Mouse (Mus musculus) right cerebral cortex, postnatal 25 days (tissue): ENCODE results near the gene Cort.
"Not testable (repeated sequence)": the region's sequence is repeated elsewhere in the genome, so short reads cannot be mapped to it uniquely, and the experiment has no call there.

Experiments
- DNase-seq: peaks from one replicate; pipeline ENCODE4 v3.0.0; 2022

The Cort gene

DNA sequence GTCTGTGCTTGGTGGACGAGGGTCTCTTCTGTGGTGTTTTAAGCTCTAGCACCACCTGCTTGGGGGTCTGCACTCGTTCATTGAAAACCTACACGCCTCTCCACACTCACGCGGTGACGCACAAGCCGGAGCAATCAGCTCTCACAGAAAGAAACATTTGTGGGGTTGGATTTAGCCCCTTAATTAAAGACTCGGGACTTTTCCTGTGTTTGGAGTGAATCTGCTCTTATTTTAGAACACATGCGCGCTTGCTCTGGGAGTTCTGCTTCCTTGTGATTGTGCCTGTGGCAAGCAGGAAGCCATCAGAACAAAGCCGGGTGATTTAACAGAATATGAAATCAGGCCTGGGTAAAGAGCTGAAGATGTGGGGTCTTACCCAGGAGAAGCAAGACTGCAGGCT lies at the start of gene Cort:
Cort (minus strand) TSS at position 101 of the 400 bp plus-strand sequence.
- DNase-seq, result no peak

DNA sequence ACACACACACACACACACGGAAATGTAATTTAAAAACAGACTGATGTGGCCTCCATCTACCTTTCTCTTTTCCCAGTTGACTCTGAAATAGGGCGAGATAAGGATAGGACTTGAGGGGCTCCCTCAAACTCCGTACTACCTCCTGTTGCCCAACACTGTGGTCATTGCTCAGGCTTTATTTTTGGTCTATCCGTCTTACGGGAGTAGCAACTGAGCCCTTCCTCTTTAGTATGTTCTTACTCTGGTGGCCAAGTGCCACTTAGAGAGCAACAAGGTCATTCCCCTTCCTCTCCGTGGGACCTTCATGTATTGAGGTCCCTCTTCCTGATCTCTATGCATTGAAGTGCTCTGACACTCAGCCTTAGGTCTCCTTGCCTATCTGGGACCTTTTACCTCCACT lies 47.1 kb upstream of the Cort start:
- DNase-seq, result no peak

DNA sequence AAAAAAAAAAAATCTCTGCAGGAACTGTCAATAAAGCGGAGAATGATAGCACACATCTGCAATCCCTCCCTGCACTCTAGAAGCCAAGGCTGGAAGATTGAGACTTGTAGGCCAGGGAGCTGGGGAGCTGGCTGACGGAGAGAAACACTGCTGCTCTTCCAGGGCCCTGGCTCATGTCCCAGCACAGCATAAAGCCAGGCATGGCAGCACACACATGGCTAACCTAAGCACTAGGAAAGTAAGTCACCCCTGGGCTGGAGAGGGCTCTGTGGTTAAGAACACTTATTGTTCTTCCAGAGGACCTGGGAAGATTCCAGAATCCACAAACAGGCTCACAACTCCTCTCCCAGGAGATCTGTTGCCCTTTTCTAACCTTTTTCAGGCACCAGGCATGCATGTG lies 46.1 kb upstream of the Cort start:
- DNase-seq, result no peak

DNA sequence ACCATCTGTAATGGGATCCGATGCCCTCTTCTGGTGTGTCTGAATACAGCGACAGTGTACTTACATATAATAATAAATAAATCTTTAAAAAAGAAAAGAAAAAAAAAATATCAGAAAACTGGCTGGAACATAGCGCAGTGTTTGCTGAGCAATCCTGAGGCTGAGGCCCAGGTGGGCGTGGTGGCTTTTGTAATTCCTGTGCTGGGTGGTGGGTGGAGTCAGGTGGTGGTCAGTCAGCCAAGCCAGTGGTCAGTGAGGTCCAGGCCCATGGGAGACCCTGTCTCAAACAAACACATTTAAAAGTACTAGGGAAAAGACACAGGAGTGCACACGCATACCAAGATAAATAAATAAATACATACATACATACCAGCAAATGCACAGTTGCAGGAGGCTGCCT lies 45.5 kb upstream of the Cort start:
- no peak for DNase-seq

DNA sequence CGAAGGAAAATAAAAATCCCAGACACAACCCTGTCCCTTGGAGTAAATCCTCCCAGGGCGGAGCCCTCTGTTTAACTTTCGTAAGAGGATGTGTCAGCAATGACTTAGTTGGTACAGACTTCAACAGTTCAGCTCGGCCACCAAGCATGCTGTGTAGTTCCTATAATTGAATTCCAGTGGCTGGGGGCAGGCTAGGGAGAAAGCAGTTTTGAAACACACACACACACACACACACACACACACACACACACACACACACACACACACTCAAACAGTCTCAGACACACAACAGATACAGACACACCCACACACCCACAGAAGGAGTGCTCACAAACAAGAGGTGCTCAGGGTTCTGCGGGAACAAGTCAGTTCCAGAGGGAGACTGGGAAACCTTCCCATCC lies 45.0 kb upstream of the Cort start:
- no peak for DNase-seq

DNA sequence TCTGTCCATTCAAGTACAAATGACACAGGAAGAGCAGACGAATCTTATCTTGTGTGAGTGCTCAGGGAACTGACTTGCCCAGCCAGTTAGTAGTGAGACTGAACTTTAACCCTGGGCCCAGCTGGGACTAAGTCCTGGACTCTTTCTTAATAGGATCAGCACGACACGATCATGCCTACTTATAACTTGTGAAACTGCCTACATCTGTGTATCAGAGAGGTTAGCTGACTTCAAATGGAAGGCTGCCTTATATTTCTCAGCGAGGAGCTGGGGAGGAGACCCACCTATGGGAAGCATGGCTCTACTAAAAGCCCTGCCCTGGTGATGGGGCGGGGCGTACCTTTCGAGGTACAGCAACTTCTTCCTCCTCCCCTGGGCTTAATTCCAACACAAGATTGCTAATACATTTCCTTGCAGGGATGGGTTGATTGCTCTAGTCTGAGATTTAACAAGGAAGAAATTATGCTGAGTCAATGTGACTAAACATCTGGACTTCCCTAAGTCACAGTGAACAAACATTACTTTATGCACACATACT lies 43.9 kb upstream of the Cort start:
- no peak for DNase-seq

DNA sequence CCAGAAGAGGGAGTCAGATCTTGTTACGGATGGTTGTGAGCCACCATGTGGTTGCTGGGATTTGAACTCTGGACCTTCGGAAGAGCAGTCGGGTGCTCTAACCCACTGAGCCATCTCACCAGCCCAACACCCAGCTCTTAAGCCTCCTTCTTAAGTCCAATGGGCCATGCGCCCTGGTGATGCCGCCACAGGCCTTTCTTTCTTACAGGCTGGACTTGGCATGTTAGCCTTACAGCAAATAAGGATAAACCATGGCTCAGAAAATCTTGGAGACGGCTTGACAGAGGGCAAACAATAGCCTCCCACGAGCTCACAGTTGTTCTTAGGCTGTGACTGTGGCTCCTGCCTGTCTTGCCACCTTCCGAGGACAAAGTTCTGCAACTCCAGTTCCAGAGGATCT lies 43.4 kb upstream of the Cort start:
- DNase-seq, result not testable (repeated sequence)

DNA sequence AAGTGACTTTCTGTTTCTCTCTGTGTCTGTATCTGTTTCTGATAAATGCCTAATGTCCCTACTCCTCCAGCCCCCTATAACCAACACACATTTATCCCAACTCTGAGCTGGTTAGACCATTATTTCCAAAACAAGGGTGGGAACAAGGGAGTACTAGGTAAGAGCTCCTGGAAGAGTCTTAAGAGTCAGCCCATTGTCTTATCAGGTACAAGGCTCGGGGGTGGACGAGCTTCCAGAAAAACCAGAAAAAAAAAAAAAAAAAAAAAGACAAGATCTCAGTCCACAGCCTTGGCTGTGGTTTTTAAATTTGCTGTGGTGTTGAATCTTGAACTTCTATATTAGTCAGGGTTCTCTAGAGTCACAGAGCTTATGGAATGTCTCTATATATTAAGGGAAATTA lies 41.5 kb upstream of the Cort start:
- no peak for DNase-seq

DNA sequence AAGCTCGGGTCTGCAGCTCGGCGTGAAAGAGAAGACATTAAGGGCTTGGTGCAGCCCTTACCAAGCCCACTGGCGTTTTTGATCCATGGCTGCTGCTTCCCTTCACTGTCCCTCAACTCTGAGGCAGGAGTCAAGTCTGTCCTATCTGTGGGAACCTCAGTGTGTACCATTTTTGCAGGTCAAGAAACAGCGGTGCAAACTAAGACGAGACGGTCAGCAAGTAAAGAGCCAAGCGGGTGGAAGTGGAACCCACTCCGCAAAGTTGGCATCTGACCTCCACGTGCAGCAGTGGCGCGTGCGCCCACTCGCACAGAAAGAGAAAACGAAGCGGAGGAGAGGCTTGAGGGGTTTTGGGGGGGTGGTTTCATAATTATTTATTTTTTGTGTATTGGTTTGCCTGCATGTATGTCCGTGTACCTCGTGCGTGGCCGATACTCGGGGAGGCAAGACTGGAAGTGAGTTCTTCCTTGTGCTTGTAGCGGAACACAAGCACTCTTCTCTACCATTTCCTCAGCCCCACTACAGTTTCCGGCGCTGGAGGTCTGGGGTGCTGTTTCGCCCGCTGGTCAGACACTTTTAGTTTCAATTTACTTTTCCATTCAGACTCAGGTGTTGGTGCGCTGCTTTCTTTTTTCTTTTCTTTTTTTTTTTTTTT lies 40.5 kb upstream of the Cort start:
- DNase-seq, result no peak

DNA sequence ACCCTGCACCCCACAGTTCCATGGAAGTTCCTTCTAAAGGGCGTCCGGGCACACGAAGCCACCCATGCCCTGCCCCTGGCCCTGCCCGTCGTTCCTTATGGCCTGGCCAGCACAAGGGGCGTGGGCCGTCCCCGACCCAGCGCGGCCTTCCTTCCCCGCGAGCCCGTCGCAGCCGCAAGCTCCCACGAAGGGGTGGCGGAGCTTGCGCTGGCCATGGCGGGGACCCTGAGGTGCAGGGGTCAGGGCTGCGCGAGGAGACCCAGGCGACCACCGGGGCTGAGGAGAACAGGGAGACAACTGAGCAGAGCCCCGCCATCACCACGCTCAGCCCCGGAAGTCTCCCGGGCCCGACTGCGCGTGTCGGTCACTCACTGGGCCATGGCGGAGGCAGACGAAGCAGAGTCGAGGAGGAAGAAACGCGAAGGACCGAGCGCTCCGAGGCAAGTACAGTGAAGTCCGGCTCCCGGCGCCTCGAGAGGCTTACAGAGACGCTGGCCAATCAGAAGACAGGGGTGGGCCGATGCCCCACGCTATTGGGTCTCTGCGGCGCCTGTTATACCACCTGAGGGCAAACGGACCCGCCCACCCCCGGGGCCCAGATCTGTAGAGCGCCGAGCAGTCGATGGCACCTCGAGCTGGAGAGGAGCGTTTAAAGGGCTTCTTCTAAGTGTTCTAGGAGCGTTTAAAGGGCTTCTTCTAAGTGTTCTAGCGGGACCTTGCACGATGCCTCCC lies 39.8 kb upstream of the Cort start, which contains the start of gene Pgd:
Pgd (minus strand) TSS at position 557 of the 732 bp plus-strand sequence.
- peak; percentile 96 for DNase-seq

DNA sequence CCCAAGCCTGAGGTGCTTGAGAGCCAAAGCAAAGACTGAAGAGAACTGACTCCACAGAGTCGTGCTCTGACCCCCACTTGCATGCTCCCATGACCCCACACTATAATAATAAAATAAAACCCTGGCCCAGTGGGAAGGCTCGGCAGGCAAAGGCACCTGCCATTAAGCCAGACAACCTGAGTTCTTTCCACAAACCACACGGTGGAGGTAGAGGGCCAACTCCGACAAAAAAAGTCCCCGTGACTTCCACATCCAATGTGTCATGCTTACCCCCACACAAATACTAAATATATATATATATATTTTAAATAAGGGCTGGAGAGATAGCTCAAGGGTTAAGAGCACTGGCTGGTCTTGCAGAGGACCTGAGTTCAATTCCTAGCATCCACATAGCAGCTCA lies 37.6 kb upstream of the Cort start:
- DNase-seq, result no peak

DNA sequence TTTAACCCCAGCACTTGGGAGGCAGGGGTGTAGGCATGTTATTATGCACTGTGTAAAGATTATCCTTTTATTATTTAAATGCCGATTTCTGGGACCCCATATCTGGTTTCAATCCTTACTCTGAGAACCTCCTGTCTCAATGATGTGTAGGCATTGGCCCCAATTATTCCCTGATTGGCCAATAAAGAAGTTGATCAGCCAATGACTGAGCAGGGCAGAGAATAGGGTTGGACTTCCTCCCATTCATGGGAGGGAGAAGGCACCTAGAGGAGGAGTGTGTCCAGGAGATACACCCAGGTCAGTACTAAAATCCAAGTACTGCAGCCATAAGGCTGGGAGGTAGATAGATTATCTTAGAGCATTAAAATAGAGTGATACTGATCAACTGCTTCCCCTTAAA lies 36.6 kb upstream of the Cort start:
- no peak for DNase-seq

DNA sequence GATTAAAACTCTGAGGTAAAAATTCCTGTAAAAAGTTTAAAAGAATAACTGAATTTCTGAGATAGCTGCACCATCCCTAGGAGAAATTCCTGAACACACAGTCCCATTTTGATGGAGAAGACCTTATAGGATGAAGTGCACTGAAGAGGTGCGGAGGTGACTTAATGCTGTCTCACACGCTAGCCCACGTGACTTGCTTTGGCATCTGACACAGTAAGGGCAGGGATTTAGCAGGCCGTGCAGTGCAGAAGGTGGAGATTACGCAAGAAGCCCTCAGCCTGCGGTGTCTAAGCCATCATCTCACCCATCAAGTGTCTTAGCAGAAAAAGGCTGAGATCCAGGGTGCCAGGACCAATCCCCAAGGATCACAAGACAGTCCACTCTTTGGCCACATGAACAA lies 34.6 kb upstream of the Cort start:
- no peak for DNase-seq

DNA sequence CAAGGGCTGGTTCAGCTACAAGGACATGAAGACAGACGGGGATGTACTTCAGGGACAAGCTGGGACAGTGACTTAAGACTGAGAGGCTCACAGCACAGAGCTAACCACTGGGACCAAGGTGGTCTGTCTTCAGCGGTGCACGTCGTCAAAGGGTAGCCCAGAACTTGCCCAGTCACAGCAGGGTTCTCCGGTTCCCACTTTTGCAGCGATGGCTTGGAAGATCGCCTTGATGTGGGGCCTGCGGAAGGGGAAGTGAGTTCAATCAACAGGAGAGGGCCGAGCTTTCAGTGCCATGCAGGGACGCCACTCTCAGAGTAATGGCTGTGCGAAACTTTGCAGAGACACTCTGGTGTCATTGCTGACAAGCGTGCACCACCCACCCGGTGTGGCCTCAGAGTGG lies 33.3 kb upstream of the Cort start:
- DNase-seq, result no peak

DNA sequence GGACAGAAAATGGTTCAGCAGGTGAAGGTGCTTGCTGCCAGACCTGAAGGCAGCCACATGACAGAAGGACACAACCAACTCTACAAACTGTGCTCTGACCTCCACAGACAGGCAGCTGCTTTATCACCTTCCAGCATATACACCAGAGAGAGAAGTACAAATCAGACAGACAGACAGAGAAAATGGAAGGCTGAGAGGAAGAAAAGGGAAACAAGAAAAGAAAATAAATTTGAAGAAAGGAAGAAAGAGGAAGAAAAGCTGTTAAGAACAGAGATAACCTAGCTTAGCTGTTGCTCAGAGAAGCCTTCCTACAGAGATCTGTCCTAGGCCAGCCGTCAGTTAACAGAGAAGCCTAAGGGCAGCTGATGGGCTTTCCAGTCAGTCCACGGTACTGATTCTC lies 32.6 kb upstream of the Cort start:
- no peak for DNase-seq

DNA sequence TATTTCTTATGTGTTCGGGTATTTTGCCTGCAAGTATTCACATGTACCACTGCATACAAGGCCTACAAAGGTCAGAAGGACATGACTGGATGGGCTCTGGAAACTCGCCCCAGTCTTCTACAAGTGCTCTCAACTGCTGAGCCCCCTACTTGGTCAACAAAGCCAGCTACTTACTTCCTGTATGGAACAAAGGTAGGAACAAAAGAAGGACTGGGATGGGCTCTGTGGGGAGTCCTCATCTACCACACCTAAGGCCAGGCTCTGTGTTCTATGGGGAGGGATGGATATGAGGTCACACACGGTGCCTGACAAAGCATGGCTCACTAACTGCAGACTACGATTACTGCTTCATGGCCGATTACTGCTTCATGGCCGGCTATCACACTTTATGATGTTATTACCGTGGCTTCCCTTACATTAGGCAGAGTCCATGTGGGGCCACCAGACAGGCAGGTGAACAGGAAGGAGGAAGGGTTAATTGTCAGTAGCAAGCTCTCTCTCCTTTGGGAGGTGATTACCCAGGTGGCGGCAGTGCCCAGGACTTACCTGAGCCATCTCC lies 30.9 kb upstream of the Cort start:
- DNase-seq, result no peak

DNA sequence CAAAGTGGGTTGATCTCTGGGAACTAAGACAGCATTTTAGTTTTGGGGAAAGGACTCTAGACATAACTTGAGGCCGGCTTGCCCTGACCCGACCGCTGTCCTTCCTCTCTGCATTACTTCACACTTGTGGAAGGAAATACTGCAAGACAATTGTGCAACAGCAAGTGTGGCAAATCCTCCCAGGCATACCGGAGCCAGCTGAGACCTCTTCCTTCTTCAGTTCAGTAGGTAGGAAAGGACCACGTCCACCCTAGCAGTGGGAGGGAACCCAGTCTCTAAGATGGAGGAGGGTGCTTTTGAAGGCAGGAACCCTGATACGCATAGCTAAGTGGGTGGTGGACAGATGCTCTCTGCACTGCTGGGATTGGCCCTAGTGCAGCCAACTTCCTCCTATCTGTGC lies 29.1 kb upstream of the Cort start:
- DNase-seq, result no peak

DNA sequence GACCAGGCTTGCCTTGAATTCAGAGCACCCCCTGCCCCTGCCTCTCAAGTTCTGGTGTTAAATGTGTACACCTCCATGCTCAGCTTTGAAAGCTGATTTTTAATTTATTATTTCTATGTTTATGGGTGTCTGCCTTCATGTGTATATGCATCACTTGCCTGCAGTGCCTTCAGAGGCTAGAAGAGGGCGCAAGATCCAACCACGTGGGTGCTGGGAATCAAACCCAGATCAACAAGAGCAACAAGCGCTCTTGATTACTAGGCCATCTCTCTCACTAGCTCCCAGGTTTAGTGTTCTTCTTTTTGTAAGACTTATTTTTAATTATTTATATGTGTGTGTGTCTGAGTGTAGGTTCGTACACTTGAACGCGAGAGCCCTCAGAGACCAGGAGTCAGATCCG lies 28.3 kb upstream of the Cort start:
- no peak for DNase-seq

DNA sequence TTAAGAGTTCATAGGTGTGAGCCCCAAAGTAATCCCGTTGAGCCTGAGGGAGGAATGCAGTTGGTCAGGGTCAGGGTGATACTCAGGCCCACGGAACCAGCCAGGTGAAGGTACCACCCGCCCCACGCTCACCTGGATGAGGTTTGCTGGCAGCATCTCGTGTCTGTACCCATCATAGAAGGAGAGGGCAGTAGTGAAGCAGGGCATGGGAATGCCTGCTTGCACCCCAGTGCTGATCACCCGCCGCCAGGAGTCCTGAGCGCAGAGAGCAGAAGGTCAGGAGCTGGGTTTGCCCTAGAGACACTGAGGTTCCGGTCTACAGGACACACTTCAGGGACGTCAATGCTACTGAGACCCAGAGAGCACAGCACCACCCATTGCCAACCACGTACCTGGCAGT lies 24.2 kb upstream of the Cort start:
- DNase-seq, result no peak

DNA sequence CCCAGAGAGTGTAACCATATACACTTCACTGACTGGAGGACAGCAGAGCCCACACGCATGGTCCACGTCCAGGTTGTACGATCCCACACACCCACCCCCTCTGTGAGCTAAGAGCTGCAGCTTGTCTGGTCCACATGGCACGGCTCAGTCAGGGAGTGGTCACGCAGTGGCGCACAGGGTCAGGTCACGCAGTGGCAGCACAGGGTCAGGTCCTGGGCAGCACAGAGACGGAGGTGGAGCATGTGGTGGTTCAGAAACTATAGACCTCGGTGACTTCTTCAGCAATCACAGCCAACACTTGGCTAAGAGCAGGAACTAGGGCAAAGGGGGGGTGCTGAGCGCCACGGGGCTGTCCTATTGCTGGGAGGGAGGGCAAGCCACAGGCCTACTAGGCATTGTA lies 23.7 kb upstream of the Cort start:
- no peak for DNase-seq

DNA sequence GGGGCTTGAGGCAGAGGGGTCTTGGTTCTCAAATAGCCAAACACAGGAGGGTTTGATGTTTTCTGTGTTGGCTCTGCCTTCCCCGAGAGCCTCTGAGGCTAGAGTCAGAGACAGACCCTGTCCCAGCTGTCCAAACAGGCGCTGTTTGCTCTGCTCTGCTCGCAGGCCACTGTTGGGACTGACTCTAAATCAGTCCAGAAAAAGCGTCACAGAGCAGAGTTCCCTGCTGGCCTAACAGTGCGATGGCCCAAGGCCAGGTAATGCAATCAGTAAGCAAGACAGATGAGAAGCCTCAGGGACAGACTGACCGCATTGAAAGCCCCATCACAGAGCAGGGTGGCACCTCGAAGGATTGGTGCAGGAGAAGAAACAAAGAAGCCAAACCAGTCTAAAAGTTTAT lies 23.0 kb upstream of the Cort start:
- DNase-seq, result no peak

DNA sequence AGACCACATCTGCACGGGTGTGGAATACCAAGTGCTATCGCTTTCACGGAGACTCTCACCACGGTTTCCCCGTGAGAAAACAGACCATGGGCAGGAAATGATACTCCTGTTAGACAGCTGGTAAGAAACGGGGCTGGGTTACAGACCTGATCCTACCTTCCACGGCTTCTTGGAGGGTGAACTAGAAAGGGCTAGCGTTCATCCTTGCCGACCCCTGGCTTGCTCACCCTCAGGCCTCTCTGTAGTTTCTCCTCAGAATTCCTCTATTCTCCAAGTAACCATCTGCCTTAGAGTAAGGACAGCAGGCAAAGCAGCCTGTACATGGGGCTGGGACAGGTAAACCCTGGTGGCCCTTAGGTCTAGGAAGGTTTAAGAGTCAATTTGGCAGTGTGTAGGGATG lies 22.6 kb upstream of the Cort start:
- DNase-seq, result no peak

DNA sequence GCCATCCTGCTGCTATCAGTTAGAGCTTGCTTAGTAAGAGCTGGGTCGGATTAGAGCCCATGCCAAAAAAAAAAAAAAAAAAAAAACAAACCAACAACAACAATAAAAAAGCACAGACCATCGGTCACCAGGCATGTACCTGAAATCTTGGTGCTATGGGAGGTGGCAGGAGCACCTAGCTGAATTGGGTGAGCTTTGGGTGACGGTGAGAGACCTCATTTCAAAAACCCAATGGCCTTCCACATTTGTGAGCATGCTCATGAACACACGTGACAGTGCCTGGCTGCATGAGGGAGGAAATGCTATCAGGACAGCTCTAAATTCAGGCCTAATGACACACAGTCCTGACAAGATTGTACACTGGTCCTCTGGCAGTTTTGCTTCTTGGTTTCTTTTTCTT lies 21.5 kb upstream of the Cort start:
- no peak for DNase-seq

DNA sequence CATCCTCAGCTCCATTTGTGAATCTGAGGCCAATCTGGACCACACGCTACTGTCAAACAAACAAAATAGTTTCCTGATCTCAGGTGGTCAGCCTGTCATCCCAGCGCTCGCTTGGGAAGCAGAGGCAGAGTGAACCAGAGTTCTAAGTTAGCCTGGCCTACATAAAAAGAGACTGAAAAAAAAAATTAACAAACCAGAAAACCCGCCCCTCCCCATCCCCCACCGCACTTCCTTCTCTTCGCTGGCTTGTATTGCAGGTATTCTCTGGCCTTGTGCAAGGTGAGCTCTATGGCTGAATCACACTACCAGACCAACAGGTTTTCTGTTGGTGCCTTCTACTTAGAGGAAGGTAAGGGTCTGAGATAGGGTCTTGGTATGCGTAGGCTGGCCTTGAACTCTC lies 21.0 kb upstream of the Cort start:
- DNase-seq, result no peak
